Mouse (Mus musculus) ES-Bruce4 (cell line): ENCODE data around the gene Dtx2.

ENCODE experiments used
- CTCF ChIP-seq: IDR thresholded peaks from one replicate; pipeline ENCODE4 v1.8.1; 2011; ENCODE audit warnings: low read depth, low read length
- POLR2A ChIP-seq: IDR thresholded peaks from one replicate; pipeline ENCODE4 v1.8.1; 2011; ENCODE audit warnings: low read length; ENCODE audit not compliant: insufficient read depth

- no peak for TF ChIP-seq CTCF
- no peak for TF ChIP-seq POLR2A
These were observed 9.9 kb downstream of the Dtx2 start for GRCm38 (mm10) chr5:136004537-136004936.
